Mouse (Mus musculus) monocyte, adult 2 months (primary cell): Measurements from ENCODE around the gene Usp7.
A peak's percentile ranks its signal among the peaks of the same experiment; 100 is the strongest.
"Not testable (repeated sequence)": the region's sequence is repeated elsewhere in the genome, so short reads cannot be mapped to it uniquely, and the experiment has no call there.

Experiments
- DNase-seq, 2 experiments: peaks; one replicate each; pipeline ENCODE4 v3.0.0; 2022; ENCODE audit warnings: low spot score in 2 of 2, low read depth in 1 of 2

Gene Usp7

GRCm38 (mm10) chr16:8752334-8752733, 39.8 kb downstream of the Usp7 start:
- no peak for DNase-seq

- DNase-seq = no peak
These were observed 40.4 kb downstream of the Usp7 start for GRCm38 (mm10) chr16:8751555-8752235.

GRCm38 (mm10) chr16:8748904-8749303, 43.2 kb downstream of the Usp7 start:
- DNase-seq = no peak

GRCm38 (mm10) chr16:8748175-8748846, 43.8 kb downstream of the Usp7 start:
- no peak for DNase-seq

GRCm38 (mm10) chr16:8747772-8748171, 44.3 kb downstream of the Usp7 start:
- DNase-seq = no peak

GRCm38 (mm10) chr16:8746509-8746908, 45.6 kb downstream of the Usp7 start:
- DNase-seq = no peak

GRCm38 (mm10) chr16:8745751-8746150, 46.4 kb downstream of the Usp7 start:
- DNase-seq = no peak

- DNase-seq = no peak
These were observed 48.1 kb downstream of the Usp7 start for GRCm38 (mm10) chr16:8743989-8744388.

- DNase-seq = no peak
These were observed 50.4 kb downstream of the Usp7 start for GRCm38 (mm10) chr16:8741697-8742096.

- no peak for DNase-seq
These were observed 51.0 kb downstream of the Usp7 start for GRCm38 (mm10) chr16:8741110-8741509.

GRCm38 (mm10) chr16:8738542-8739514, 53.3 kb downstream of the Usp7 start:
- DNase-seq = peak; percentile 58 to 77

GRCm38 (mm10) chr16:8737666-8738541, 54.2 kb downstream of the Usp7 start:
- DNase-seq = no peak

GRCm38 (mm10) chr16:8737341-8737665, 54.8 kb downstream of the Usp7 start:
- no peak for DNase-seq

- DNase-seq = no peak
These were observed 55.4 kb downstream of the Usp7 start for GRCm38 (mm10) chr16:8736757-8737156.

GRCm38 (mm10) chr16:8736032-8736431, 56.1 kb downstream of the Usp7 start:
- peak in 1 of 2 experiments; percentile 13 for DNase-seq

GRCm38 (mm10) chr16:8734693-8735092, 57.4 kb downstream of the Usp7 start:
- DNase-seq = no peak

GRCm38 (mm10) chr16:8733624-8734023, 58.5 kb downstream of the Usp7 start:
- DNase-seq = no peak

- not testable (repeated sequence) for DNase-seq
These were observed 59.7 kb downstream of the Usp7 start for GRCm38 (mm10) chr16:8732450-8732849.

- no peak for DNase-seq
These were observed 60.5 kb downstream of the Usp7 start for GRCm38 (mm10) chr16:8731630-8732029.

- DNase-seq = no peak
These were observed 63.9 kb downstream of the Usp7 start for GRCm38 (mm10) chr16:8728111-8728748.
